Mouse (Mus musculus) thymus, adult 2 months (tissue): ENCODE data around the gene Fam117a. TPM values are rescaled to one million over a fixed set of nuclear protein-coding genes. Genes with fewer than 3 reads are reported as not detected.
A peak's percentile ranks its signal among the peaks of the same experiment; 100 is the strongest.

Experiments
- DNase-seq: peaks from one replicate; pipeline ENCODE4 v3.0.0; 2021
- H3K27ac ChIP-seq: fragments of 200-500 bp; 2 replicates; pipeline ENCODE4 v1.5.1; 2012; ENCODE audit warnings: low read length, control low read depth; ENCODE audit not compliant: control insufficient read depth, insufficient read depth
- H3K27me3 ChIP-seq: fragments of 200-500 bp; 2 replicates; pipeline ENCODE4 v1.6.1; 2012; ENCODE audit warnings: mild to moderate bottlenecking, low read length, moderate library complexity, mixed read lengths; ENCODE audit not compliant: control insufficient read depth, insufficient read depth
- H3K36me3 ChIP-seq: fragments of 200-500 bp; 2 replicates; pipeline ENCODE4 v1.6.1; 2012; ENCODE audit warnings: mild to moderate bottlenecking, low read length, moderate library complexity; ENCODE audit not compliant: control insufficient read depth, insufficient read depth
- H3K4me1 ChIP-seq: fragments of 200-500 bp; replicated peaks from 2 replicates; pipeline ENCODE4 v1.6.1; 2012; ENCODE audit warnings: low read length; ENCODE audit not compliant: control insufficient read depth, insufficient read depth
- H3K4me3 ChIP-seq: fragments of 200-500 bp; 2 replicates; pipeline ENCODE4 v1.5.1; 2012; ENCODE audit warnings: mild to moderate bottlenecking, low read length, control low read depth, moderate library complexity; ENCODE audit not compliant: control insufficient read depth, insufficient read depth
- CTCF ChIP-seq: fragments of 200-500 bp; IDR thresholded peaks from 2 replicates; pipeline ENCODE4 v1.5.1; 2012; ENCODE audit warnings: mild to moderate bottlenecking, control low read depth, low read length, moderate library complexity, borderline replicate concordance; ENCODE audit not compliant: control insufficient read depth, poor library complexity, insufficient read depth; ENCODE audit errors: extremely low read depth
- POLR2A ChIP-seq: fragments of 200-500 bp; IDR thresholded peaks from 2 replicates; pipeline ENCODE4 v1.6.1; 2012; ENCODE audit warnings: mild to moderate bottlenecking, low read length, control low read depth, moderate library complexity; ENCODE audit not compliant: control insufficient read depth, poor library complexity, insufficient read depth; ENCODE audit errors: extremely low read depth
- WGBS: fragments of 180-500 bp; shearing (Covaris S2); methylation state at CpG from one replicate; pipeline ENCODE4 v1.1.7; 2018; 5-methylcytosine and 5-hydroxymethylcytosine counted together
- polyA plus RNA-seq: library from polyadenylated mRNA; depleted of rRNA; stranded (reverse); fragments of >200 nt; gene quantifications from 2 replicates; pipeline ENCODE4 v1.2.3, GENCODE M21; 2012

Fam117a gene
- polyA plus RNA-seq, 1 experiment = 224 TPM

DNA sequence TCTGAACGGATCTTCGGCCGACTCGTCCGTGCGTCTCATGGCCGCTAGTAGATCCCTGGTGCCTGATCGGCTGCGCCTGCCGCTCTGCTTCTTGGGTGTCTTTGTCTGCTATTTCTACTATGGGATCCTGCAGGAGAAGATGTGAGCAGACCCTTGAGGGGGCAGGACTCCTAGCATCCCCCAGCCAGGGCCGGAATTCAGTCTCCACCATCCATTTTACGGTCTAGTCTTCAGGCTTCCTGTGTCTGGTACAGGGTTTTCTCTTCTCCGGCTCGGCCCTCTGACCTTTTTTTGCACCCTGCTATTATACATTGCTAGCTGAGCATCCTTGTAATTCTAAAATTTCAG, 48.1 kb downstream of the Fam117a start:
- no peak for DNase-seq
- Histone ChIP-seq H3K4me1 (peaks cover 2% of the 10 kb centered on the region; the same call in 1 of the 2 replicates), H3K27ac (no peak overlapping the region), H3K4me3 (peak overlapping the region; percentile 65), H3K36me3 (peaks cover 25% of the 10 kb centered on the region), H3K27me3 (no peaks in the 10 kb centered on the region)
- WGBS = 0% methylated on average over 14 of the region's 14 CpGs
- TF ChIP-seq CTCF = no peak

DNA sequence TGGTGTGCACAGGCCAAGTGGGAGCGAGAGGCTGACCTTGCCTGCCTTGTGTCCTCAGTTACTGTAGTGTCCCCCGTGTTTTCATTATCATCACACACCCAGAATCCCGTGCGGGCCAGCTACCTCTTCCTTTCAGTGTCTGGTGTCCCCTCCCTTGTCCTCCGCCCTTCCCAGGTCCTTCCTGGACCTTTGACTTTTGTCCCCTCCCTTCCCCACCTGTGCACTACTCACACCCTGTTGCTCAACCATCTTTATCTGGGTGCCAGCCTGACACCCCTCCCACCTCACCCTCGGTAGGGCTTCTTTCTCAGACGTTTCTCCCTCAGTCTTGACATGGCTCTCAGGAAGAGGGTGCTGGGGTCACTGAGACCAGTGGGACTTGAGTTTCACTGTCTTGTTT, 50.5 kb downstream of the Fam117a start:
- DNase-seq = no peak
- Histone ChIP-seq H3K4me3 (no peak overlapping the region), H3K4me1 (peaks cover 10% of the 10 kb centered on the region), H3K27me3 (no peaks in the 10 kb centered on the region), H3K27ac (no peak overlapping the region), H3K36me3 (peaks cover 20% of the 10 kb centered on the region)
- 92% methylated on average over 7 of the region's 7 CpGs for WGBS
- TF ChIP-seq CTCF = no peak
- no peak for TF ChIP-seq POLR2A

DNA sequence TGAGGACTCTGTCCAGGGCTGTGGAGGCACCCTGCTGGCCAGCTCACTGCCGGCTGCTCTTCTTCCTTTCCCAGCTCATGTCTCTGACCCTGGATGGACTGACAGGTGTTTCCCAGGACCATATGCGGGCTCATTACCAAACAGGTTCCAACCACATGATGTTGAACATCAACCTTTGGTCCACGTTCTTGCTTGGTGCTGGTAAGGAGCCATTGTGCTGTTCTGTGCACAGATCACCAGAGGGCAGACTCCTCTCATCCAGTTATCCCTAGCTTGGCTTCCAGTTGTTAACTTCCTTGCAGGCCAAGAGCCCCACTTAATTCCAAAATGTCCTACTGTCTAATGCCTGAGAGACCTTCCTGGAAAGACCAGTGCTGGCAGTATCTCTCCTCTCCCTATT, 52.2 kb downstream of the Fam117a start:
- no peak for TF ChIP-seq CTCF
- TF ChIP-seq POLR2A = no peak
- H3K4me1 ChIP-seq = peaks cover 23% of the 10 kb centered on the region
- DNase-seq = no peak
- WGBS = 87% methylated on average over 3 of the region's 3 CpGs
- no peak overlapping the region for H3K27ac ChIP-seq
- peaks cover 20% of the 10 kb centered on the region for H3K36me3 ChIP-seq
- no peaks in the 10 kb centered on the region for H3K27me3 ChIP-seq
- no peak overlapping the region for H3K4me3 ChIP-seq

GRCm38 (mm10) chr11:95390420-95390819, 53.6 kb downstream of the Fam117a start:
- WGBS = 91% methylated on average over 6 of the region's 6 CpGs
- H3K4me1 ChIP-seq = peaks cover 21% of the 10 kb centered on the region
- H3K4me3 ChIP-seq = no peak overlapping the region
- H3K27ac ChIP-seq = no peak overlapping the region
- TF ChIP-seq CTCF (no peak), POLR2A (no peak)
- DNase-seq = no peak
- H3K36me3 ChIP-seq = peaks cover 20% of the 10 kb centered on the region
- H3K27me3 ChIP-seq = no peaks in the 10 kb centered on the region

DNA sequence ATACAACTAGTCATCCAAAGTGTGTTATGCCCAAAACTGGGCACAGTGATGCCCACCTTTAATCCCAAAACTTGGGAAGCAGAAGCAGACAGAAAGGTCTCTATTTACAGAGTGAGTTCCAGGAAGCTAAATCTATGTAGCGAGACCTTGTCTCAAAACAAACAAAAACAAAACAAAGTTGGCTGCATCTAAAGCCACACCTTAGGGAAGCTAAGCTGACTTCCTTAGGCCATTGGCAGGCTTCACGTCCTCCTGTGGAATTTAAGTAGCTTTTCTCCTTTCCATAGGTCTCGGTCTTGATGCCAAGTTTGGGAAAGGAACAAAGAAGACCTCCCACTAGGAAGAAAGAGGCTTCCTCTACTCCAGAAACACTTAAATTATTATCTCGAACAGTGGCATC, 54.4 kb downstream of the Fam117a start:
- WGBS = 93% methylated on average over 4 of the region's 4 CpGs

GRCm38 (mm10) chr11:95391743-95392142, 54.9 kb downstream of the Fam117a start:
- peak overlapping the region; percentile 88; the same call in 1 of the 2 replicates for H3K27ac ChIP-seq
- DNase-seq = no peak
- H3K4me1 ChIP-seq = peaks cover 21% of the 10 kb centered on the region
- H3K36me3 ChIP-seq = peaks cover 20% of the 10 kb centered on the region
- TF ChIP-seq CTCF = no peak
- no peak for TF ChIP-seq POLR2A
- H3K4me3 ChIP-seq = no peak overlapping the region
- no peaks in the 10 kb centered on the region for H3K27me3 ChIP-seq
- WGBS = 49% methylated on average over 5 of the region's 5 CpGs

More for the DNA sequence above, 54.4 kb downstream of the Fam117a start:
- H3K36me3 ChIP-seq = peaks cover 20% of the 10 kb centered on the region
- TF ChIP-seq CTCF (no peak), POLR2A (no peak)
- peaks cover 21% of the 10 kb centered on the region for H3K4me1 ChIP-seq
- no peak overlapping the region for H3K27ac ChIP-seq
- DNase-seq = no peak
- no peaks in the 10 kb centered on the region for H3K27me3 ChIP-seq
- H3K4me3 ChIP-seq = no peak overlapping the region

DNA sequence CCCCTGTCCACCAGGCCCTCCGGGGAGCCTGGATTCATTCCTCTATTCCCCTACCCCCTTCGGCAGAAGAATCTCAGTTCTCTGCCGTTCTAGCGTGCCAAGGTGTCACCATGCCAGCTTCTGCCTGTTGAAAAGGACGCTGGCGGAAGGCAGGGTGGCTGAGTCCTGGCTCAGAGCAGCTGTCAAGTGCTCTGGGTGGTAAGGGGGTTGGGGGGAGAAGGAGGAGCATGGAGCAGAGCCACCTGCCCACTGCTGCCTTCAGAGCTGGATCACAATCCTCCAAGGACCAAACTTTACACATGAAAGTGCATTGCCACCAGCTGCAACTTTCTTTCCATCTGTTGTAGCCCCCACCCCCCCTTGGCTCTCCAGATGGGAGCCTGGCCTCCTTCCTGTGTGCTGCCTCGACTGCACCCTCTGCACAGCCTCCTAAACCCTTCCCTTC, 55.4 kb downstream of the Fam117a start:
- Histone ChIP-seq H3K27ac (peak overlapping the region; percentile 88), H3K27me3 (no peaks in the 10 kb centered on the region), H3K4me3 (no peak overlapping the region), H3K36me3 (peaks cover 16% of the 10 kb centered on the region), H3K4me1 (peaks cover 21% of the 10 kb centered on the region)
- no peak for TF ChIP-seq POLR2A
- no peak for TF ChIP-seq CTCF
- whole genome bisulfite sequencing = 37% methylated on average over 7 of the region's 7 CpGs
- DNase-seq = peak; percentile 45
